Mouse (Mus musculus): ENCODE measurements around the gene Psg21.
"Not testable (repeated sequence)": the region's sequence is repeated elsewhere in the genome, so short reads cannot be mapped to it uniquely, and the experiment has no call there.

The Psg21 gene

GRCm38 (mm10) chr7:18656625-18657024 is at the start of gene Psg21:
Gene Psg21 (minus strand): TSS chr7:18656725.
- DNase-seq (ENCODE audit: low read depth, low spot score): not testable (repeated sequence)

GRCm38 (mm10) chr7:18686085-18686484 is 29.6 kb upstream of the Psg21 start, which contains the start of gene Psg20:
Gene Psg20 (minus strand): TSS chr7:18686185.
- DNase-seq (ENCODE audit: low read depth, low spot score): no peak

GRCm38 (mm10) chr7:18685586-18685985 is 29.1 kb upstream of the Psg21 start:
- DNase-seq (ENCODE audit: low read depth, low spot score): no peak

GRCm38 (mm10) chr7:18679772-18680171 is 23.2 kb upstream of the Psg21 start:
- DNase-seq (ENCODE audit: low read depth, low spot score): peak; percentile 63

GRCm38 (mm10) chr7:18626921-18627320 is 29.6 kb downstream of the Psg21 start:
- DNase-seq (ENCODE audit: low read depth, low spot score): not testable (repeated sequence)

GRCm38 (mm10) chr7:18616401-18616800 is 40.1 kb downstream of the Psg21 start, which contains the start of gene Psg23:
Gene Psg23 (minus strand): TSS chr7:18616501.
- not testable (repeated sequence) for DNase-seq (ENCODE audit: low read depth, low spot score)
